Mouse (Mus musculus) intestine, embryonic 16.5 days (tissue): ENCODE data around the gene Gm49416. TPM values are rescaled to one million over a fixed set of nuclear protein-coding genes. Genes with fewer than 3 reads are reported as not detected.
"Not testable (repeated sequence)": the region's sequence is repeated elsewhere in the genome, so short reads cannot be mapped to it uniquely, and the experiment has no call there.

Source experiments
- ATAC-seq: fragments of 200-750 bp; cut with Nextera tagmentation; 2 replicates; pipeline ENCODE4 v1.8.0; 2017; ENCODE audit warnings: moderate TSS enrichment, moderate library complexity
- H3K27ac ChIP-seq: fragments of 300-500 bp; sonication (generic); 2 replicates; pipeline ENCODE4 v1.5.1; 2014; ENCODE audit warnings: mild to moderate bottlenecking, low read length
- H3K27me3 ChIP-seq: fragments of 300-500 bp; sonication (generic); replicated peaks from 2 replicates; pipeline ENCODE4 v1.6.1; 2014; ENCODE audit warnings: low read length, control low read depth, mixed read lengths; ENCODE audit not compliant: control insufficient read depth, insufficient read depth
- H3K36me3 ChIP-seq: fragments of 300-500 bp; sonication (generic); 2 replicates; pipeline ENCODE4 v1.6.1; 2014; ENCODE audit warnings: low read length, control low read depth; ENCODE audit not compliant: control insufficient read depth, insufficient read depth
- H3K4me1 ChIP-seq: fragments of 300-500 bp; sonication (generic); 2 replicates; pipeline ENCODE4 v1.6.1; 2014; ENCODE audit warnings: low read length, control low read depth, mixed read lengths; ENCODE audit not compliant: control insufficient read depth, insufficient read depth
- H3K4me2 ChIP-seq: fragments of 300-500 bp; sonication (generic); 2 replicates; pipeline ENCODE4 v1.6.1; 2014; ENCODE audit warnings: low read depth, low read length, control low read depth
- H3K4me3 ChIP-seq: fragments of 300-500 bp; sonication (generic); 2 replicates; pipeline ENCODE4 v1.5.1; 2014; ENCODE audit warnings: mild to moderate bottlenecking, low read length
- H3K9ac ChIP-seq: fragments of 300-500 bp; sonication (generic); 2 replicates; pipeline ENCODE4 v1.6.1; 2014; ENCODE audit warnings: low read depth, low read length
- H3K9me3 ChIP-seq: fragments of 300-500 bp; sonication (generic); 2 replicates; pipeline ENCODE4 v1.6.1; 2016; ENCODE audit warnings: low read length, control low read depth; ENCODE audit not compliant: control insufficient read depth
- WGBS: fragments of 180-500 bp; shearing (Covaris S2); extraction: QIAGEN DNeasy Blood & Tissue Kit; methylation state at CpG from one replicate; pipeline ENCODE4 v1.1.7; 2014; 5-methylcytosine and 5-hydroxymethylcytosine counted together
- polyA plus RNA-seq: library from polyadenylated mRNA; unstranded; fragments of >200 nt; fragmentation: Nextera tagmentation; extraction: Ambion mirVana; gene quantifications from 2 replicates; pipeline ENCODE4 v1.2.1, GENCODE M21; 2015

Gene Gm49416
- polyA plus RNA-seq, 1 experiment from 2014 or later, result not detected

DNA sequence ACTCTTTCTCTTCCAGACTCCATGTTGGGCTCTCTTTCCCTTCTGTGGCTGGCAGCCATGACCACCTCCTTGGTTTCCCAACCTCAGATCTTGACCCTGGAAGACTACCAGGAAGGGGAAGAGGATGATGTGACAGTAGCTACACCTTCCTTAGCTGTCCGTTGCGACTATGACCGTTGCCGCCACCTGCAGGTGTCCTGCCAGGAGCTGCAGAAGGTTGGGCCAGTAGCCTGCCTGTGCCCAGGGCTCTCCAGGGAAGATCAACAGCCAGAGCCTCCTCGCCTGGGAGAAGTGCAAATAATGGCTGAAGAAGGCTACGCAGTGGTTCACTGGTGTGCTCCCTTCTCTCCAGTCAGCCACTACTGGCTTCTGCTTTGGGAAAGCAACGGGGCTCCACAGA lies 37.1 kb upstream of the Gm49416 start:
- WGBS, result 44% methylated on average over 7 of the region's 7 CpGs
- Histone ChIP-seq H3K27me3 (no peaks in the 10 kb centered on the region), H3K9ac (no peak overlapping the region), H3K9me3 (no peaks in the 10 kb centered on the region), H3K36me3 (peaks cover 3% of the 10 kb centered on the region; the same call in 1 of the 2 replicates), H3K4me2 (no peak overlapping the region), H3K4me3 (no peak overlapping the region), H3K27ac (no peak overlapping the region), H3K4me1 (peaks cover 3% of the 10 kb centered on the region; the same call in 1 of the 2 replicates)
- ATAC-seq, result no peak

DNA sequence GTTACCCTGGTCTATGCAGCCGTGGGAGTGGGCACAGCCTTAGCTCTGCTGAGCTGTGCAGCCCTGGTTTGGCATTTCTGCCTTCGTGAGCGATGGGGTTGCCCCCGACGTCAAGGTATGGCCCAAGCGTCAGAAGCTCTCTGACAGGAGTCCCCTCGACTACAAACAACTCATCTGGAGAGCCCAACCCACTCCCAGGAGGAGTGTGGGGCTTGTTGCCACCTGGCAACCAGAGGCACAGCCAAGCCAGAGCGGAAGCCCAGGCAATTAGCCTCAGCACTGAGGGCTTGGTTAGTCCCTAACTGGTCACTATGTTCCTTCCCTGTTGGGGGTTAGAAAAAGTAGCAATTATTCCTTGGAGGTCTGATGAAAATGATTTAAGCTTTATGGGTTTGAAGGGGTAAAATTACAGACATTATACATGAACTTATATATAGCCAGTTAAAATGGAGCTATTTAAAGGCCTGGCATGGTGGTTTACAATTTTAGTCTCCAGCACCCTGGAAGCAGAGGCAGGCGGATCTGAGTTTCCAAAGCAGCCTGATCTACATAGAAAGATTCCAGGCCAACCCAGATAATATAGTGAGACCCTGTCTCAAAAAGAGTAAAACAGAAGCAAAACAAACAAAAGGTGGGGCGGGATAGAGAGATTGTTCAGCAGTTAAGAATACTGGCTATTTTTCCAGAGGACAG lies 36.3 kb upstream of the Gm49416 start:
- Histone ChIP-seq H3K27me3 (no peaks in the 10 kb centered on the region), H3K9me3 (no peaks in the 10 kb centered on the region), H3K27ac (no peak overlapping the region), H3K36me3 (peaks cover 3% of the 10 kb centered on the region; the same call in 1 of the 2 replicates), H3K4me2 (no peak overlapping the region), H3K4me3 (no peak overlapping the region), H3K4me1 (peaks cover 3% of the 10 kb centered on the region; the same call in 1 of the 2 replicates), H3K9ac (no peak overlapping the region)
- no peak for ATAC-seq
- 51% methylated on average over 10 of the region's 10 CpGs for WGBS

DNA sequence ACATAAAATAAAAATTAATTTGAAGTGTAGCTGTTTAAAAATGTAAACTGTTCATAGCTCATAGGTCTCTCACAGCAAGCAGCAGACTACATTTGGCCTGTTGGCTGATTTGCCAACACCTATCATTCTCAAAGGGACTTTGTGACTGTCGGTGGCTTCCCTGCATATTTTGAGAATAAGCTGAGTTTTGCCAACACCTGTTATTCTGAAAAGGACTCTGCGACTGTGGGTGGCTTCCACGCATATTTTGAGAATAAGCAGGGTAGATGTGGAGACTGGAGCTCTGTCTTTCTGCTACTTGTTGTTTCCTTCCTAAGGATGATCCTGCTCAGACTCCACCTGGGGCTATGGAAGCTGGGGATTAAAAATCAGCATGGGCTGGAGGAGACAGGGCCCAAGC lies 35.6 kb upstream of the Gm49416 start:
- H3K4me2 ChIP-seq, result no peak overlapping the region
- 88% methylated on average over 3 of the region's 3 CpGs for WGBS
- ATAC-seq, result no peak
- no peak overlapping the region for H3K27ac ChIP-seq
- H3K36me3 ChIP-seq, result peaks cover 3% of the 10 kb centered on the region; the same call in 1 of the 2 replicates
- H3K27me3 ChIP-seq, result no peaks in the 10 kb centered on the region
- no peak overlapping the region for H3K4me3 ChIP-seq
- no peak overlapping the region for H3K9ac ChIP-seq
- no peaks in the 10 kb centered on the region for H3K9me3 ChIP-seq
- H3K4me1 ChIP-seq, result peaks cover 3% of the 10 kb centered on the region; the same call in 1 of the 2 replicates

DNA sequence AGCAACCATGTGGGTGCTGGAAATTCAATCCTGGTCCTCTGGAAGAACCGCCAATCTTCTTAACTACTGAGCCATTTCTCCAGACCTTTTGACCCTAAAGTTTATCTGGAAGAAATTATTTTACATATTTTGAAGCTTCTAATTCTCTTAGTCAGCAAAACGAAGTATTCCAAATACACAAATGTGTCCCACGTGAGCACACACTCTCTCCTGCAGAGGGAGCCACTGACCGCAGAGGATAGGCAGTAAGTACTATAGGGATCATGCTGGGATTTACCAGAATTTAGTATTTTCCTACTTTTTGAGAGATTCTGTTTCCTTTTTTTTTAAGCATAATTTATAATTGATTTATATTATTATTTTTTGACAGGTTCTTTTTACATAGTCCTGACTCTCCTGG lies 31.0 kb upstream of the Gm49416 start:
- 40% methylated on average over 4 of the region's 4 CpGs for WGBS
- H3K27me3 ChIP-seq, result no peaks in the 10 kb centered on the region

DNA sequence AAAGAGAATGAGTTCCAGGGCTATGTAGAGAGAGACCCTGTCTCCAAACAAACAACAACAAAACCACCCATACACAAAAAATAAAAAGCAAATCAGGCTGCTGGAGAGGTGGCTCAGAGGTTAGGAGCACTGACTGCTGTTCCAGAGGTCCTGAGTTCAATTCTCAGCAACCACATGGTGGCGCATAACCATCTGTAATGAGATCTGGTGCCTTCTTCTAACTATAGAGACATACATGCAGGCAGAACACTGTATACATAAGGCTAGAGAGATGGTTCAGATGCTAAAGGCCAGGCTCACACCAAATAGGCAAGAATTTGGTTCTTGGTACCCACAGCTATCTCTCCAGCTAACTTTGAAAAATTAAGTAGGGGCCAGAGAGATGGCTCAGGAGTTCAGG lies 29.7 kb upstream of the Gm49416 start:
- Histone ChIP-seq H3K4me2 (no peak overlapping the region), H3K27me3 (no peaks in the 10 kb centered on the region), H3K27ac (no peak overlapping the region), H3K9me3 (no peaks in the 10 kb centered on the region), H3K9ac (no peak overlapping the region), H3K4me1 (no peaks in the 10 kb centered on the region), H3K4me3 (no peak overlapping the region), H3K36me3 (no peaks in the 10 kb centered on the region)
- WGBS, result 19% methylated on average over 1 of the region's 1 CpGs
- ATAC-seq, result no peak

More for the DNA sequence above, 31.0 kb upstream of the Gm49416 start:
- Histone ChIP-seq H3K27ac (no peak overlapping the region), H3K9ac (no peak overlapping the region), H3K4me3 (no peak overlapping the region), H3K4me1 (no peaks in the 10 kb centered on the region), H3K9me3 (no peaks in the 10 kb centered on the region), H3K4me2 (no peak overlapping the region), H3K36me3 (no peaks in the 10 kb centered on the region)
- ATAC-seq, result no peak

DNA sequence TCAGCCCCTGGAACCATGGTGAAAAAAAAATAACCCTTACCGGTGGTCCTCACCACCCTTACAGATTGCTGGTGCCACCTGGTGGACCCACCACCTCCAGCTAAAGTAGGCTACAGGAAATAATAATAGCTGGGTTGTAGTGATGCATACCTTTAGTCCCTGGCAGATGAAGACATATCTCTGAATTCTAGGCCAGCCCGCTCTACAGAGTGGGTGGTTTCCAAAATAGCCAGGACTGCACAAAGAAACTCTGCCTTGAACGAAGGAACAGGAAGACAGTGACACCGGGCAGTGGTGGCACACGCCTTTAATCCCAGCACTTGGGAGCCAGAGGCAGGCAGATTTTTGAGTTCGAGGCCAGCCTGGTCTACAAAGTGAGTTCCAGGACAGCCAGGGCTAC lies 24.5 kb upstream of the Gm49416 start:
- Histone ChIP-seq H3K9ac (no peak overlapping the region), H3K4me1 (no peaks in the 10 kb centered on the region), H3K27ac (no peak overlapping the region), H3K4me2 (no peak overlapping the region), H3K9me3 (no peaks in the 10 kb centered on the region), H3K36me3 (no peaks in the 10 kb centered on the region), H3K4me3 (no peak overlapping the region), H3K27me3 (no peaks in the 10 kb centered on the region)
- 89% methylated on average over 6 of the region's 6 CpGs for WGBS
- ATAC-seq, result no peak

DNA sequence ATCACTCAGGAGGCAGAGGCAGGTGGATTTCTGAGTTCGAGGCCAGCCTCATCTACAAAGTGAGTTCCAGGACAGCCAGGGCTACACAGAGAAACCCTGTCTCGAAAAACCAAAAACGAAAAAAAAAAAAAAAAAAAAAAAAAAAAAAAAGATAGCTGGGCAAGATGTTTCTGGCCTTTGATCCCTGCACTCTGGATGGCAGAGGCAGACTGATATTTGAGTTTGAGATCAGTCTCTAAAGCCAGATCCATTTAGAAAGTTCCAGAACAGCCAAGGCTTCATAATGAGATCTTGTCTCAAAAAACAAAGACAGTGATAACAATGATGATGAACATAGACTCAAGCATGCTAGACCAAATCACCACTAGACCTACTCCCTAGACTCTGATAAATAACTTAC lies 18.3 kb upstream of the Gm49416 start:
- not testable (repeated sequence) for H3K27ac ChIP-seq, H3K9ac ChIP-seq, H3K27me3 ChIP-seq, H3K9me3 ChIP-seq, H3K4me3 ChIP-seq, H3K36me3 ChIP-seq, ATAC-seq
- 70% methylated on average over 3 of the region's 3 CpGs for WGBS
- Histone ChIP-seq H3K4me1 (peaks cover 10% of the 10 kb centered on the region), H3K4me2 (peak overlapping the region; percentile 59; the same call in 1 of the 2 replicates)

DNA sequence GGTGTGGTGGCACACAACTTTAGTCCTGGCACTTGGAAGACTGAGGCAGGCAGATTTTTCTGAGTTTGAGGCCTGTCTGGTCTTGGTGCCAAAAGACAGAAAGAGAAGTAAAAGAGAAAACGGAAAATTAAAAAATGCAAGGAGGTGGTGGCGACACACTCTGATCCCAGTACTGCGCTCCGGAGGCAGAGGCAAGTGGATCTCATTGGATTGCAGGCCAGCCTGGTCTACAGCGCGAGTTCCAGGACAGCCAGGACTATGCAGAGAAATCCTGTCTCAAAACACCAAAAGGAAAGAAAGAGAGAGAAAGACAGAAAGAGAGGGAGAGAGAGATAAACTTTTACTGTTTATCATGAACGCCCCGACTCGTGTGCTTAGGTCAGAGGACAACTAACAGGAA lies 17.9 kb upstream of the Gm49416 start:
- H3K4me2 ChIP-seq, result peak overlapping the region; percentile 59
- H3K27me3 ChIP-seq, result no peaks in the 10 kb centered on the region
- H3K27ac ChIP-seq, result peak overlapping the region; percentile 75
- no peaks in the 10 kb centered on the region for H3K9me3 ChIP-seq
- ATAC-seq, result peak; percentile 42
- H3K36me3 ChIP-seq, result peaks cover 7% of the 10 kb centered on the region
- H3K9ac ChIP-seq, result peak overlapping the region; percentile 98
- 40% methylated on average over 9 of the region's 9 CpGs for WGBS
- peaks cover 10% of the 10 kb centered on the region for H3K4me1 ChIP-seq
- H3K4me3 ChIP-seq, result peak overlapping the region; percentile 98

DNA sequence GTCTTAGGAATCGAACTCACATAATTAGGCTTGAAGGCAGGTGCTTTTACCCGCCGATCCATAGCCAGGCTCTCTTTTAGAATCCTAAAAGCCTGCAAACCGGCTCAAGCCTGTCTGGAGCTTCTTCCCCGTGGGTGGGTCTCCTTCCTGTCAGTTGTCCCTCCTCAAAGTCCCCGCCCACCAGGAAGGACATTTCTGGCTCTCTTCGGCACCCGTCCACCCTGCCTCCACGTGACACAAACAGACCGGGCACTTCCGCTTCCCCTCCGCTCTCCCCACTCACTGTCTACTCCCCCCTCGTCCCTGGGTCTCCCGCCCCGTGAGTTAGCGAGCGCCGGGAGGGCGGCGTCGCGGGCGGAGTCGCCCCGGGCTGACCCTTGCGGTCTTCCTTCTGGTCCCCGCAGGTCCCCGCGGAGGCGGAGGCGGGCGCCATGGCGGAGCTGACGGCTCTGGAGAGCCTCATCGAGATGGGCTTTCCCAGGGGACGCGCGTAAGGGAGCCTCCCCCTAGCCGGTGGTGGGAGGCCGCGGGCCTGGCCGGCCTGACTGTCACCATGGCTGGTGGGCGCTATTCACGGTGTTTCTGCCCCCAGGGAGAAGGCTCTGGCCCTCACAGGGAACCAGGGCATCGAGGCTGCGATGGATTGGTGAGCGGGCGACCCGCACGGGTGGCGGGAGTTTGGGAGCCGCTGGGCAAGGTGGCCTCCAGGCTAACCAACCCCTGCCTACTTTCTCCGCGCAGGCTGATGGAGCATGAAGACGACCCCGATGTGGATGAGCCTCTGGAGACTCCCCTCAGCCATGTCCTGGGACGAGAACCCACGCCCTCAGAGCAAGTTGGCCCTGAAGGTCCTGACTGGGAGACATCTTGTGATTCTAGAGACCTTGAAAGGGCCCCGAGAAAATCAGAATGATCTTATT lies 17.2 kb upstream of the Gm49416 start, which contains the start of gene Ubxn1:
Gene Ubxn1, plus strand, starts transcription at position 230 of the 920 bp plus-strand sequence.
- peak within 1 kb of the TSS; percentile 82 for H3K4me2 ChIP-seq
- H3K4me3 ChIP-seq, result peak within 1 kb of the TSS; percentile 98
- peaks cover 7% of the 10 kb centered on the region for H3K36me3 ChIP-seq
- H3K27me3 ChIP-seq, result no peaks in the 10 kb centered on the region
- H3K4me1 ChIP-seq, result peaks cover 10% of the 10 kb centered on the region
- H3K9me3 ChIP-seq, result no peaks in the 10 kb centered on the region
- peak; percentile 97 for ATAC-seq
- peak within 1 kb of the TSS; percentile 89 for H3K27ac ChIP-seq
- peak within 1 kb of the TSS; percentile 98 for H3K9ac ChIP-seq
- WGBS, result under 1% methylated on average over 58 of the region's 59 CpGs
